Mouse (Mus musculus): ENCODE results near the gene Bean1.

DNA sequence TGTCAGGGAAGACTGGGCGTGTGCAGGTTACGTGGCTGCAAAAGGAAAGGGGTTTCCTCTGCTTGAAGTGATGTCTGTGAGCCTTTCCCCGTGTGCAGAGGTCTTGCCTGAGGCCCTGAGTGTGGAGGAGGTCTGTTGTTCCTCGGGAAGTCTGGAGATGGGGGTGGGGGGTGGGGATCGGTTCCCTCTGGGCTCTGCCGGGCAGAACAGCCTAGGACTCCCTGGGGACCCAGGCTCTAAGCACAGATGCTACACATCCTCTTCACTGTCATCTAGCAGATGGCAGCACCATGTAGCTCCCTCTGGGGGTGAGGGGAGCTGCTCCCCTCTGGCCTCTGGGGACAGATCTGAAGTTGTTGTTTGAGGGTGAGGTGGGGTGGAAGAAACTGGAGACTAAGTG, 14.7 kb downstream of the Bean1 start:
- no peak for TF ChIP-seq GATA1 (IDR thresholded peaks at IDR 0.05; ENCODE audit: low read length)
- no peak for TF ChIP-seq TAL1 (IDR thresholded peaks at IDR 0.05; ENCODE audit: low read length)

All from erythroblast, embryonic 14.5 days (primary cell).